Mouse (Mus musculus): ENCODE results near the gene Foxn3. TPM values are rescaled to one million over a fixed set of nuclear protein-coding genes. Genes with fewer than 3 reads are reported as not detected.

Foxn3 gene
- polyA plus RNA-seq, 1 experiment from 2014 or later = 93.4 TPM

DNA sequence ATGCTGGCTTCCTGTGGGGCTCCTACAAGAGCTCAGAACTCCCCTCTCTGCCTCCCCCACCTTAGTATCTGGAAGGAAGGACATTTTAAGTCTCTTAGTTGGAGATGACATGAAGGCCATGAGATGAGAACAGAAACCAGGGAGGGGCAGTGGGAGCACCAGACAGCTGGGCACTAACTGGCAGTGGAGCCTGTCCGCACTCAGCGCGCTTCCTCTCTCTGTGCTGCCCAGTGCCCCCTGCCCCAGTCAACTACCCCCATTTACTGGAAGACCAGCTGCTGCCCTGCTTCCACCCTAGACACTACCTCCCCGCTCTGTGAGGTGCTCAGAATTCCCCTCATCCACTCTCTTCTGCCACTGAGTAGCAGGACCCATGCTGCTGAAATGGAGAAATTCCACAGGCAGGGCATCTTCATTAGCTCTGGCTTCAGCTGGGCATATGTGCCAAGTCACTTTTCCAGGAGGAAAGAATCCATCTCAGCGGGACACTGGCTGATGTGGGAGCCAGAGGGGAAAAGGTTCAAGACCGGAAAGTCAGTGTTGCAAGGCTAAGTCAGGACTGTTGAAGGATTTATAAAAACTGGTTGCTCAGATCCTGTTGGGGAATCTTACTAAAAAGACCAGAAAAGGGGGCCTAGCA lies 335.9 kb downstream of the Foxn3 start:
- no peak for ATAC-seq (ENCODE audit: insufficient number of reproducible peaks, insufficient read depth, low FRiP score, low read depth)
- Histone ChIP-seq H3K36me3 (ENCODE audit: control insufficient read depth, insufficient read depth, low read length) (no peaks in the 10 kb centered on the region), H3K27ac (ENCODE audit: low read length) (no peak overlapping the region), H3K4me1 (ENCODE audit: control insufficient read depth, insufficient read depth, low read length) (no peaks in the 10 kb centered on the region), H3K4me2 (replicated peaks; ENCODE audit: low read depth, low read length) (no peak overlapping the region), H3K9ac (replicated peaks; ENCODE audit: low read depth, low read length) (no peak overlapping the region), H3K27me3 (ENCODE audit: control insufficient read depth, insufficient read depth, low read length) (no peaks in the 10 kb centered on the region), H3K4me3 (ENCODE audit: low read depth, low read length) (no peak overlapping the region), H3K9me3 (ENCODE audit: control insufficient read depth, low read depth, low read length) (no peaks in the 10 kb centered on the region)
- WGBS = 91% methylated on average over 6 of the region's 6 CpGs

DNA sequence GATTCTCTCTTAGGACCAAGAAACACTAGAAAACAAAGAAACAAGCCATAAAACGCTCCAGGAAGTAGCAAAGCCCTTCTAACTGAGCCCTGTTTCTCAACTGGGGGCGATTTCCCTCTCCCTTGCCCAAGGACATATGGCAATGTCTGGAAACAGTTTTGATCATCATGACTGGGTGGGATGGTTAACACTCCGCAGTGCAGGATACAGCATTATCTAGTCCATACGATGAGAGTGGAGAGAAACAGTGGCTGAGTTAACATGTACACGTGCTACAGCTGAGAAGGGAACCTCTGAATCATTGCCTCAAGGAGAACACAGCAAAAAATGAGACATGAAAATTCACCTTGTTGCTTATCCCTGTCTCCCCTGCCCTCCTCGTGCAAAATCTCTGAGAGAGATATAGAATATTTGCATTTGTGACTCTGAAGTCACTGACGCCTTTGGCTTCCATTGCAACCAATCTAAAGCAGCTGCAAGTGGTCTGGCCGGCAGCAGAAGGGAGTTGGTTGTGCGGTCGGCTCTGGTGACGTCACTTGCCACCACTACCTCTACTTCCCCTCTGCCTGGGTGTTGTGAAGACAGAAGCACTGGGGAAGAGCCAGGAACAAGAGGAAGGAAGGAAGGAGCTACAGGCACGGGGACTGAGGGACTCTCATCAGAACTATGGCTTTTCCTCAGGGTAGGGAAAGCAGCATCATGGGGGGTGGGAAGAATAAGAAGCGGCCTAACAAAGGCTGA lies 338.3 kb downstream of the Foxn3 start:
- Histone ChIP-seq H3K4me1 (ENCODE audit: control insufficient read depth, insufficient read depth, low read length) (no peaks in the 10 kb centered on the region; the same call in 1 of the 2 replicates), H3K9ac (replicated peaks; ENCODE audit: low read depth, low read length) (no peak overlapping the region), H3K27me3 (ENCODE audit: control insufficient read depth, insufficient read depth, low read length) (no peaks in the 10 kb centered on the region), H3K27ac (ENCODE audit: low read length) (no peak overlapping the region), H3K4me3 (ENCODE audit: low read depth, low read length) (no peak overlapping the region), H3K36me3 (ENCODE audit: control insufficient read depth, insufficient read depth, low read length) (no peaks in the 10 kb centered on the region), H3K4me2 (replicated peaks; ENCODE audit: low read depth, low read length) (no peak overlapping the region), H3K9me3 (ENCODE audit: control insufficient read depth, low read depth, low read length) (no peaks in the 10 kb centered on the region)
- no peak for ATAC-seq (ENCODE audit: insufficient number of reproducible peaks, insufficient read depth, low FRiP score, low read depth)
- 71% methylated on average over 13 of the region's 13 CpGs for WGBS

DNA sequence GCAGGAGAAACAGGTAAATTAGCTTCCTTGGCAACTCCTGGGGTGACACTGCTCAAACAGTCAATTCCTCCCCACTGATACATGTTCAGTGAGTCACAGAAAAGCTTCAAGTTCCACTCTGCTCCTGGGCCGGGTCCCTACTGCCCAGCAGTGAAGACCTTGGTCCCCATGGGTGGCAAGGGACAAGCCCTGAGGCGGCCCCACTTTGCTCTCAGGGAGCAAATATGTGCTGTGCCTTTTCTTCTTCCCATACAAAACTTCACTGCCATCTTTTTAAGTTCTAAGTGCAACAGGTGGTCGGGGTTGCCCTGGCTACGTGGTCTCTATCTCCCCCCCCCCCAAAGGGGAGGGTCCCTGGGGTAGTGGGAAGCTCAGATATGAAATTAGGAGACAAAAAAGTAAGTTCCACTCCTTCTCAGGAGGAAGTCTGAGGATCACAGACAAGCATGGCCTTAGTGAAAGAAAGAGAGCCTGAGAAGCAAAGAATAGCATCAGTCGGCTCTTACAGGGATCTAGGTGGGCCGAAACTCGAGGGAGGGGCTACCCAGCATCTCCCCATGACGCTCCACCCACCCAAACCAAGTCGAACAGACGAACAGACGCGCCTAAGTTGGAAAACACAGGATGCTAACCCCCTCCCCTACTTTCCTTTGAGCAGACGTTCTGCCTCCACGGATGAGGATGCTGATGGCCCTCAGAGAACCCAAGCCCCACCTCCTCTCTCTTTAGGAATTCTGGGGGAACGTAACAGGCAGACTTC lies 342.1 kb downstream of the Foxn3 start:
- Histone ChIP-seq H3K9ac (replicated peaks; ENCODE audit: low read depth, low read length) (no peak overlapping the region), H3K4me2 (replicated peaks; ENCODE audit: low read depth, low read length) (no peak overlapping the region), H3K9me3 (ENCODE audit: control insufficient read depth, low read depth, low read length) (no peaks in the 10 kb centered on the region), H3K27ac (ENCODE audit: low read length) (no peak overlapping the region), H3K36me3 (ENCODE audit: control insufficient read depth, insufficient read depth, low read length) (no peaks in the 10 kb centered on the region), H3K4me3 (ENCODE audit: low read depth, low read length) (no peak overlapping the region), H3K4me1 (ENCODE audit: control insufficient read depth, insufficient read depth, low read length) (peaks cover 7% of the 10 kb centered on the region; the same call in 1 of the 2 replicates), H3K27me3 (ENCODE audit: control insufficient read depth, insufficient read depth, low read length) (no peaks in the 10 kb centered on the region)
- ATAC-seq (ENCODE audit: insufficient number of reproducible peaks, insufficient read depth, low FRiP score, low read depth) = no peak
- 71% methylated on average over 15 of the region's 15 CpGs for WGBS

DNA sequence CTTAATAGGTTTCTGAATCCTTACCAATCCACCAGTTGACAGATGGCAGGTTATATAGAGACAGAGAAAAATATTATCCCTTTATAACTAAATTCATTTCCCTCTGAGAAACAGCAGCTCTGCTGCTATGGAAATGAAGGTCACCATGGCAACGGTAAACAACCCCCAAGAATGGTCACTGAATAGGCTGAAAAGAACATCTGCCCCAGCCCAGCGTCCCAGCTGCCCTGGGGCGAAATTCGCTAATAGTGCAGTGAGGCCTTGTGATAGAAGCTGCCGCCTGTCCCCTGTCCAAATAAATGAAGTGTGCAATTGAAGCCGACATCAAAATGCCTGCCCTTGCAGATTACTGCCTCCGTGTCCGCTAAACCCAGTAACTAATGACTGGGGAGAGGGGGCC lies 343.0 kb downstream of the Foxn3 start:
- H3K9ac ChIP-seq (replicated peaks; ENCODE audit: low read depth, low read length) = no peak overlapping the region
- ATAC-seq (ENCODE audit: insufficient number of reproducible peaks, insufficient read depth, low FRiP score, low read depth) = no peak; the same call in 1 of the 2 replicates
- H3K4me2 ChIP-seq (replicated peaks; ENCODE audit: low read depth, low read length) = no peak overlapping the region
- peaks cover 9% of the 10 kb centered on the region; the same call in 1 of the 2 replicates for H3K4me1 ChIP-seq (ENCODE audit: control insufficient read depth, insufficient read depth, low read length)
- no peak overlapping the region for H3K4me3 ChIP-seq (ENCODE audit: low read depth, low read length)
- H3K27me3 ChIP-seq (ENCODE audit: control insufficient read depth, insufficient read depth, low read length) = no peaks in the 10 kb centered on the region
- H3K36me3 ChIP-seq (ENCODE audit: control insufficient read depth, insufficient read depth, low read length) = no peaks in the 10 kb centered on the region
- H3K27ac ChIP-seq (ENCODE audit: low read length) = no peak overlapping the region
- no peaks in the 10 kb centered on the region for H3K9me3 ChIP-seq (ENCODE audit: control insufficient read depth, low read depth, low read length)
- 38% methylated on average over 8 of the region's 8 CpGs for WGBS

DNA sequence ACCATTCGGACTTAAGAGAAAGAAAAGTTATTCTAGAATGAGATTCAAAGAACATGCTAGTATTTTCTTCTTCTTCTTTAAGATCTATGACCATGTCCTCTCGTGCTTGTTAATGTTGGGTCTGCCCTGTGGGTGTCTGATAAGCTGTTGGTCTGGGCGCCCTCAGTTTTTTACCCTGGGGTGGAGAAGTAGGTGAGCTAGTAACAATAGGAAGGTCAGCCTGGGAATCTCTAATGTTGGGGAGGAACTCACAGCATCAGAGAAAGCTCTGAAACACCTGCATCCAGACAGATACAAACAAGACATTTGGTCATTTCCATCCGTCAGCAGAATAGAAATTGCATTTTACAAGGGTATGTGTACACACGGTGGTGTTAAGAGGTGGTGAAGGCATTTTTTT lies 343.6 kb downstream of the Foxn3 start:
- H3K36me3 ChIP-seq (ENCODE audit: control insufficient read depth, insufficient read depth, low read length) = no peaks in the 10 kb centered on the region
- H3K4me2 ChIP-seq (replicated peaks; ENCODE audit: low read depth, low read length) = no peak overlapping the region
- no peak overlapping the region for H3K27ac ChIP-seq (ENCODE audit: low read length)
- no peaks in the 10 kb centered on the region for H3K9me3 ChIP-seq (ENCODE audit: control insufficient read depth, low read depth, low read length)
- no peaks in the 10 kb centered on the region for H3K27me3 ChIP-seq (ENCODE audit: control insufficient read depth, insufficient read depth, low read length)
- no peak overlapping the region for H3K4me3 ChIP-seq (ENCODE audit: low read depth, low read length)
- WGBS = 69% methylated on average over 5 of the region's 5 CpGs
- peaks cover 9% of the 10 kb centered on the region; the same call in 1 of the 2 replicates for H3K4me1 ChIP-seq (ENCODE audit: control insufficient read depth, insufficient read depth, low read length)
- ATAC-seq (ENCODE audit: insufficient number of reproducible peaks, insufficient read depth, low FRiP score, low read depth) = no peak
- no peak overlapping the region for H3K9ac ChIP-seq (replicated peaks; ENCODE audit: low read depth, low read length)

DNA sequence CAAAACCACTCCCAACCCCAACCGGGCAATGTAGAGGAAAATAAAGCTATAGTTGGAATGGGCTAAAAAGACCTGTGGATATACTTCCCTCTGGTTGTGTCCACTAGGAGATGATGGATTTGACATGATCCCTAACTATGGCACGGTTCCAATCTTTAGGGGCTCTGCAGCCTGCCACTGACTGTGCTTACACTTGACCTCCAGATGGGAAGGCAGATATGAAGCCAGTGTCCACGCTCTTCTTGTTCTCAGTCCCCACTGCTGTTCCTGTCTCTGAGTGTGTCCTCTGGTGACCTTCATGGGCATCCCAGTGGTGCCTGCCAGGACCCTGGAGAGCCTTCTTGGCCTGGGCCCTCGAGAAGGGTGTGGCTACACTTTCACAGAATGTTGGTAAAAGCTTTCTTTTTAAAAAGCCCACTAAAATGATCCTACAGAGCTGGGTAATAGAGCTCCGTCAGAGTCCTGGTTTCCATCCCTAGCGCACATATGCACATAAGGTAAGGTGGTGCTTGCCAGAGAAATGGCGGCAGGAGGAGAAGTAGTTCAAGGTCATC lies 346.2 kb downstream of the Foxn3 start:
- H3K27me3 ChIP-seq (ENCODE audit: control insufficient read depth, insufficient read depth, low read length) = no peaks in the 10 kb centered on the region
- WGBS = 74% methylated on average over 7 of the region's 7 CpGs
- no peak overlapping the region for H3K4me3 ChIP-seq (ENCODE audit: low read depth, low read length)
- no peak overlapping the region for H3K4me2 ChIP-seq (replicated peaks; ENCODE audit: low read depth, low read length)
- no peak overlapping the region for H3K9ac ChIP-seq (replicated peaks; ENCODE audit: low read depth, low read length)
- no peaks in the 10 kb centered on the region for H3K9me3 ChIP-seq (ENCODE audit: control insufficient read depth, low read depth, low read length)
- peaks cover 9% of the 10 kb centered on the region; the same call in 1 of the 2 replicates for H3K4me1 ChIP-seq (ENCODE audit: control insufficient read depth, insufficient read depth, low read length)
- ATAC-seq (ENCODE audit: insufficient number of reproducible peaks, insufficient read depth, low FRiP score, low read depth) = no peak
- H3K36me3 ChIP-seq (ENCODE audit: control insufficient read depth, insufficient read depth, low read length) = no peaks in the 10 kb centered on the region
- no peak overlapping the region for H3K27ac ChIP-seq (ENCODE audit: low read length)

DNA sequence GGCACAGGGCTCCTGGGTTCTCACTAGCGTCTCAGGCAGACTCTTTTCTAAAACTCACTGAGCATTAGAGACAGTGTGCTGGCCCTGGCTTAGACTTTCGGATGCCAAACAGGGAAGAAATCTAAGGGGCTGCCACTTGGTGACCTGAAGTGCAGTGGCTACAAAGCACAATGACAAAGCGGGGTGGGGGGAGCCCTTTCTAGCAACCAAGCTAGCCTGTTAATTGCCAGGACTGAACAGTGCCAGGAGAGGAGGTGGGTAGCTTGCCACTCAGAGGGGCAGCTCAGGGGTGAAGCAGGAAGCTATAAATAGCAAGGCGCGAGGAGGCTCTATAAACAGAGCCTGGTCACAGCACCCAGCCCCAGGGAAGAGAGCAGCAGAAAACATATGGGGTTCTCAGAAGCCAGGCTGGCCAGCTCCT lies 347.0 kb downstream of the Foxn3 start:
- Histone ChIP-seq H3K4me3 (ENCODE audit: low read depth, low read length) (no peak overlapping the region), H3K9ac (replicated peaks; ENCODE audit: low read depth, low read length) (no peak overlapping the region), H3K4me1 (ENCODE audit: control insufficient read depth, insufficient read depth, low read length) (peaks cover 9% of the 10 kb centered on the region; the same call in 1 of the 2 replicates), H3K4me2 (replicated peaks; ENCODE audit: low read depth, low read length) (no peak overlapping the region), H3K36me3 (ENCODE audit: control insufficient read depth, insufficient read depth, low read length) (no peaks in the 10 kb centered on the region), H3K9me3 (ENCODE audit: control insufficient read depth, low read depth, low read length) (no peaks in the 10 kb centered on the region), H3K27ac (ENCODE audit: low read length) (no peak overlapping the region), H3K27me3 (ENCODE audit: control insufficient read depth, insufficient read depth, low read length) (no peaks in the 10 kb centered on the region)
- 64% methylated on average over 5 of the region's 5 CpGs for WGBS
- ATAC-seq (ENCODE audit: insufficient number of reproducible peaks, insufficient read depth, low FRiP score, low read depth) = no peak

DNA sequence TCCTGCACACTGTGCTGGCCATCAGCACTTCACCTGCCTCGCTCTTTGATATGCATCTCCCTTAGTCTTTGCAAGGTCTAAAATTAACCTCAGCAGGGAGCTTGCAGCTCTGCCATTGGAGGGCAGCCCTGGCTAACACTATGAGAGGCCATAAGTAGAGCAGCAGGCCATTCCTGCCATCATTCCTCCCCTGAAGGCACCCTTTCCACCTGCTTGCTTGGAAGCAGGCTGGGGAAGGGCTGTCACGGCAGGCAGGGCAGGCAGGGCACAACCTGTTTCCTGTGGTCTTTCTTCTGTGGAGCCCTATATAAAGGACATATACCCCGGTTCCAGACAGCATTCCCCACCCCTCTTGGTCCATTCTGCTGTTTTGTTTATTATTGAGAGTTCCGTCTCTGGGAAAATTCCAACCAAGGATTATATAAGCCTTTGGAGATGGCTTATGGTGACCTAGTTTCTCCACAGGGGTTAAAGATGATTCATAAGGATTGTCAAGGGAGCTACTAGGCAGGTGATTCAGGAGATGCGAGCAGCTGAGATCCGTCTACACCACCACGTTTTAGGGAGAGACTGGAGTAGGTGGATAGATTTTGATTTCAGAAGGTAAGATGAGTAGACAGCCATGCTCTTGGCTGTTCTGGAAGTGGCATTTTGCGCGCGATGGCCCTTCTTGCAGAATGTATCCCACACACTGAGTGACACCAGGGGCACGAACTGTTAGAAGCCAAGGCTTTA lies 347.7 kb downstream of the Foxn3 start:
- whole genome bisulfite sequencing = 63% methylated on average over 11 of the region's 11 CpGs
- Histone ChIP-seq H3K4me3 (ENCODE audit: low read depth, low read length) (no peak overlapping the region), H3K9me3 (ENCODE audit: control insufficient read depth, low read depth, low read length) (no peaks in the 10 kb centered on the region), H3K36me3 (ENCODE audit: control insufficient read depth, insufficient read depth, low read length) (no peaks in the 10 kb centered on the region), H3K4me2 (replicated peaks; ENCODE audit: low read depth, low read length) (no peak overlapping the region), H3K27me3 (ENCODE audit: control insufficient read depth, insufficient read depth, low read length) (no peaks in the 10 kb centered on the region), H3K9ac (replicated peaks; ENCODE audit: low read depth, low read length) (no peak overlapping the region), H3K27ac (ENCODE audit: low read length) (no peak overlapping the region), H3K4me1 (ENCODE audit: control insufficient read depth, insufficient read depth, low read length) (0 out of 2 replicates have a peak, but pooled peaks cover 9% of the 10 kb centered on the region)
- ATAC-seq (ENCODE audit: insufficient number of reproducible peaks, insufficient read depth, low FRiP score, low read depth) = 0 out of 2 replicates have a peak, but pooled peaks have one; percentile 56
